Mouse (Mus musculus) Patski (cell line): ENCODE data around the gene Gna11. TPM values are rescaled to one million over a fixed set of nuclear protein-coding genes. Genes with fewer than 3 reads are reported as not detected.

ENCODE experiments used
- ATAC-seq: fragments of 100-300 bp; one replicate; pipeline ENCODE4 v1.8.0; 2021
- CTCF ChIA-PET: fragments of 350-600 bp; sonication (Branson Sonifier 250); formaldehyde crosslinking; loops from one replicate; lab custom pipeline; 2022; ENCODE audit warnings: inconsistent platforms; lab: Charles Lee
- POLR2A ChIA-PET: fragments of 350-600 bp; sonication (Branson Sonifier 250); formaldehyde crosslinking; loops from one replicate; lab custom pipeline; 2022; ENCODE audit warnings: antibody characterized with exemption, inconsistent platforms; lab: Charles Lee
- DNase-seq: peaks from one replicate; pipeline ENCODE4 v3.0.0-alpha.2; 2011; ENCODE audit warnings: low read depth, low spot score
- H3K27me3 ChIP-seq: fragments of 371-371 bp; one replicate; pipeline ENCODE4 v1.5.1; 2021
- CTCF ChIP-seq: fragments of 100-300 bp; IDR thresholded peaks from one replicate; pipeline ENCODE4 v1.5.1; 2021
- in situ Hi-C: fragments of 300-500 bp; cut with MboI; formaldehyde crosslinking; loops from 3 replicates; pipeline ENCODE4 v1.11.1; 2018; ENCODE audit warnings: low pct_unique_long_range_greater_than_20kb, mixed read lengths
- polyA plus RNA-seq: library from polyadenylated mRNA; unstranded; gene quantifications from one replicate; pipeline ENCODE4 v1.2.3, GENCODE M21; 2021

Gna11 gene
- polyA plus RNA-seq, 1 experiment from 2014 or later, result 76.2 TPM

DNA sequence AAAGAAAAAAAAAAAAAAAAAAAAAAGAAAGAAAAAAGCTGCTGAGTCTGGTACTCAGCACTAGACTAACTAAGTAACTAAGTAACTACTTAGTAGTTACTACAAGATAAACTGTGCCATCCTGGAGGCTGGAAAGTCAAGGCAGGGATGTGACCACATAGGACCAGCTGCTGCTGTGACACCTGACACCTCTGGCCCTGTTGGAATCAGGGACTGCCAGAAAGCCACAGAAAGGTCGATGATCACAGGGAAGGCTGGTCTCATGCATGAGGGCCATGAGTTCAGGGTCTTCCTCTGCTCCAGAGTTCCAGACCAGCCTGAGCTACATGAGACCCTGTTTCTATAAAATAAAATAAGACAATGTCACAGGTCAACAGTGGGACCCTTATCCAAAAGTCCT, 12.5 kb upstream of the Gna11 start:
- H3K27me3 ChIP-seq, result no peaks in the 10 kb centered on the region
- in situ Hi-C loops, result loop anchor here (10.0 kb wide), 1 partner anchor 47 kb away; the partner anchor contains the start of genes BC025920 and Tle6
- ChIA-PET CTCF (no interaction called here), POLR2A (no interaction called here)
- DNase-seq (no peak), ATAC-seq (no peak)
- TF ChIP-seq CTCF, result no peak

DNA sequence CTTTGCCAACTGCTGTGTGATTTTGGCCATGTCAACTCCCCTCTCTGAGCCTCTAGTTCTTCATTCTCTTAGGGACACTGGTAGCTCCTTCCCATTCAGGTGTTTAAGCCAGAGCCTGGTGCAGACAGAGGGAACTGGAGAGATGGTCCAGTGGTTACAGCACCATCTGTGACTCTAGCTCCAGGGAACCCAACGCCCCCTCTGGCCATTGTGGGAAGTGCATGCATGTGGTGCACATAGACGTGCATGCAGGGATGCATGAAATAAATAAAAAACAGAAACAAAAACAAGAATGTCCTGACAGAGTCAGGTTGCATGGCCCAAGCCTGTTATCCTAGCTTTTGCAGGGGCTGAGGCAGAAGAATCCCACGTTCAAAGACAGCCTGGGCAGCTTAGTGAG, 11.3 kb upstream of the Gna11 start:
- POLR2A ChIA-PET, result interaction anchor here (0.8 kb wide), 1 partner anchor 16 kb away, joined by 3 read pairs; no protein-coding TSS in a partner anchor
- CTCF ChIA-PET, result interaction anchor here (1.3 to 1.6 kb wide), 3 partner anchors 47 to 55 kb away, joined by 3 to 6 read pairs (median 6); no protein-coding TSS in a partner anchor
- ATAC-seq (no peak), DNase-seq (no peak)
- no peak for TF ChIP-seq CTCF
- in situ Hi-C loops, result loop anchor here (10.0 kb wide), 1 partner anchor 49 kb away; the partner anchor contains the start of genes BC025920 and Tle6
- no peaks in the 10 kb centered on the region for H3K27me3 ChIP-seq

DNA sequence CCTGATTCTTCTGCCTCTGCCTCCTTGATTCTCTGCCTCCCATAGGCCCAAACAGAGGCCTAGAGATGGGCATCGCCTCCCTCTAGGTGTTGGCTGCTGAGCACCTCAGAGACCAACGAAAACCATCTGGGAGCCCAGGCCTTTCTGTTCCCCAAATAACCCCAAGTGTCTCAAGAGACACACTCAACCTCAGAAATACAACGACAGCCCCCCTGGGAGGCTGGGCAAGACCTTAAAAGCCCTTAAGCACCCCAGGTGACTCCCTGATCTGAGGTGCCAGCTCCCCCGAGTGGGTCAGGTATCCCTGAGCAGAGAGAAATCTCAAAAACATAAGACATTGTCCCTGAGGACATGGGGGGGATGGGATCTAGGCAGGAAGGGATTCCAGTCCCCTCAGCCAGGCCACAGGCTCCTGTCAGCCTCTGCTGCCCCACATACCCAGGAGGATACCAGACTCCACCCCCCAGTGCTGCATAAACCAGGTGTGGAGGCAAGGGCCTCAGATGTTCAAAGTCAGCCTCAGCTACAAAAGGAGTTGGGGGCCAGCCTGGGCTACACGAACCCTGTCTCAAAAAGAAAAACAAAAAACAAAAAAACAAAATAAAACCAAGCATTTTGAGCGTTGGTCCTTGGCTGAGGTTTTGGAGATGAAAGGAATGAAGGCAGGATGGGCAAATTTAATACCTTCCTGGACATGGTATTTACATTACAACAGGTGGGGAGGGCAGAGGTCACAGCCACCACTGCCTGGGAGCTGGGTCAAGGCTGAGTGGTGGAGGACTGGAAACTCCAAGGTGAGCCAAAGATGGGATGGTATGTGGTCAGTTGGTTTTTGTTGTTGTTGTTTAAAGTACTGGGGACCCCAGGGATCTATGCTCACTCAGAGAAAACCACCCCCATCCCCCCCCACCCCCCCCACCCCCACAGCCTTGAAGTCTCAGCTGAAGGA, 9.1 kb upstream of the Gna11 start:
- ChIA-PET POLR2A (no interaction called here), CTCF (interaction anchor here (4.0 kb wide), 1 partner anchor 17 kb away, joined by 22 read pairs; no protein-coding TSS in a partner anchor)
- DNase-seq, result no peak
- in situ Hi-C loops, result loop anchor here (10.0 kb wide), 1 partner anchor 51 kb away; the partner anchor contains the start of genes BC025920 and Tle6
- H3K27me3 ChIP-seq, result no peaks in the 10 kb centered on the region
- TF ChIP-seq CTCF, result no peak
- no peak for ATAC-seq

DNA sequence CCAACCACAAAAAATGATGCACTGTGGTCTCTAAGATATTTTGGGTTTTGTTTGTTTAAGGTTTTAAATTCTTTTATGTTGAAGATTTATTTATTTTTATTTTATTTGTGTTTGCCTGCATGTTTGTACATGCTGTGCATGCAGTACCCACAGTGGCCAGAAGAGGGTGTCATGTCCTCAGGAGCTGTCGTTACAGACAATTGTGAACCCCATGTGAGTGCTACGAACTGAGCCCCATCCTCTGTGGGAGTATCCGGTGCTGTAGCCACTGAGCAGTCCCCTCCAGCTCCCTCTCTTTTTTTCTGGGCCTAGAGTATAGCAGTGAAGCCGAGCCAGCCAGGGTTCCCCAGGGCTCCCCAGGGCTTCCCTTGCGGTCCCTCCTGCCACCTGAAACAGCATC, 8.2 kb upstream of the Gna11 start:
- ChIA-PET CTCF (interaction anchor here (1.5 to 4.0 kb wide), 2 partner anchors 18 to 31 kb away, joined by 3 to 22 read pairs; no protein-coding TSS in a partner anchor), POLR2A (no interaction called here)
- DNase-seq (no peak), ATAC-seq (no peak)
- H3K27me3 ChIP-seq, result no peaks in the 10 kb centered on the region
- in situ Hi-C loops, result loop anchor here (10.0 kb wide), 1 partner anchor 52 kb away; the partner anchor contains the start of genes BC025920 and Tle6
- no peak for TF ChIP-seq CTCF

DNA sequence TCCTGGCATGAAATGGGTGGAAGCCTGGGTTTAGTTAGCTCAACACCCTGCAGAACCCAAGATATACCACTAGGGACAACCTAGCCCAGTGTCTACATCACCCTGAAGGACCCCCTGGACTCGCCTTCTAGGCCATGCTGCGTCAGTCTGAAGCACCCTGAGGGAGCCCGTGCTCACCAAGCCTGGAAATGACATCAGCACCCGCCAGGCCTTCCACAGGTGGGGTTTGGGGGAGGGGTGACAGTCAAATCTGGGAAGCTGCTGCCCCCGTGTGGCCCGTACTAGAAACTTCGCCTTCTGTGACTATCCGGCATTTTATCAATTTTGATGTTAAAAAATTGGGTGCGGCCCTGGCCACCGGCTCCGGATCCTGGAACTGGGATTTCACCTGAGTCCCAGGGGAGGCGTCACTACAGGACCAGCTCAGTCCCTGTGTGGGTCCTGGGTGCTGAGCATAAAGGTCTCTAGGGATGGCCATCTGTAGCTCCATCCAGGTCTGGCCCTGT, 6.7 kb upstream of the Gna11 start:
- ATAC-seq (peak; percentile 94), DNase-seq (peak; percentile 81)
- no peaks in the 10 kb centered on the region for H3K27me3 ChIP-seq
- TF ChIP-seq CTCF, result no peak
- in situ Hi-C loops, result loop anchor here (10.0 kb wide), 1 partner anchor 53 kb away; the partner anchor contains the start of genes BC025920 and Tle6
- POLR2A ChIA-PET, result interaction anchor here (0.7 to 1.9 kb wide), 3 partner anchors 10 to 53 kb away, joined by 3 to 13 read pairs (median 4); no protein-coding TSS in a partner anchor
- CTCF ChIA-PET, result interaction anchor here (0.7 to 4.1 kb wide), 19 partner anchors 8 to 69 kb away, joined by 3 to 48 read pairs (median 7); partner anchors contain the start of genes Aes, Celf5, Ncln and Tle2

DNA sequence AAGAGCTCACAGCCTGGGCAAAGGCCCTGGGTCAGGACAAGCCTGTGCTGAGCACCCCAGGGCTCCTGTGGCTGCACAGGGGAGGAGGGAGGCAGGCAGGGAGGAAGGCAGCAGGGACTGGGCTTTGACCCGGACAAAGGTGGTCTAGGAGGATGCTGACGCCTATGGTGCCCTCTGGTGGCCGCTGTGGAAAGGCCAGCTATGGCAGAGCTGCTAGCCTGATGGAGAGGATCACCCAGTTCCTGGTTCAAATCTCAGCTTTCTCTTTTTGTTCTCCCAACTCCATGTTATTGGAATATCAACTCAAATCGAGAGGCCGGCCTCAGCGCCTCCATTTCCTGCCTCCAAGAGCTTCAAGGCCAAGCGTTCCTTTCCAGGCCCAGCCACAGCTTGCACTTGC, 5.3 kb upstream of the Gna11 start:
- no peak for TF ChIP-seq CTCF
- ChIA-PET CTCF (interaction anchor here (1.0 to 4.1 kb wide), 16 partner anchors 10 to 68 kb away, joined by 3 to 48 read pairs (median 8); partner anchors contain the start of genes Aes, Celf5, Ncln and Tle2), POLR2A (interaction anchor here (1.0 kb wide), 1 partner anchor 55 kb away, joined by 3 read pairs; no protein-coding TSS in a partner anchor)
- in situ Hi-C loops, result loop anchor here (10.0 kb wide), 1 partner anchor 55 kb away; the partner anchor contains the start of genes BC025920 and Tle6
- no peak for ATAC-seq
- no peak for DNase-seq
- no peaks in the 10 kb centered on the region for H3K27me3 ChIP-seq

DNA sequence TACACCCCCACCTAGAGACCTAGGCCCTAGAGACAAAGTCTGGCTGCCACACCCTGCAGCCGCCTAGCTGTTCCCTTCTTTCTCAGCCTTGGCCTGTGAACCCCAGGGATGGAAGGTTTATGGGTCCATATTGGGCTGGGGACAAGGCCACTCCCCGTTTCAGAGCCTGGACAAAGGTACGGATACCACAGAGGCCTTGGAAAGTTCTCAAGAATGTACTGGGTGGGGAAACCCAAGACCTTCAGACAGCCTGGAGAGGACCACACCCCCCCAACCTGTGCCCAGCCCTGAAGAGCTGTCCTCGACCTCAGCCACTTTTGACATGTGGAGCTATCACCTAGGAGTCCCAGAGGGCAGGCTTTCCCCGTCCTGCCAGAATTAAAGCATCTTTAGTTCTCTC, 4.0 kb upstream of the Gna11 start:
- POLR2A ChIA-PET, result no interaction called here

DNA sequence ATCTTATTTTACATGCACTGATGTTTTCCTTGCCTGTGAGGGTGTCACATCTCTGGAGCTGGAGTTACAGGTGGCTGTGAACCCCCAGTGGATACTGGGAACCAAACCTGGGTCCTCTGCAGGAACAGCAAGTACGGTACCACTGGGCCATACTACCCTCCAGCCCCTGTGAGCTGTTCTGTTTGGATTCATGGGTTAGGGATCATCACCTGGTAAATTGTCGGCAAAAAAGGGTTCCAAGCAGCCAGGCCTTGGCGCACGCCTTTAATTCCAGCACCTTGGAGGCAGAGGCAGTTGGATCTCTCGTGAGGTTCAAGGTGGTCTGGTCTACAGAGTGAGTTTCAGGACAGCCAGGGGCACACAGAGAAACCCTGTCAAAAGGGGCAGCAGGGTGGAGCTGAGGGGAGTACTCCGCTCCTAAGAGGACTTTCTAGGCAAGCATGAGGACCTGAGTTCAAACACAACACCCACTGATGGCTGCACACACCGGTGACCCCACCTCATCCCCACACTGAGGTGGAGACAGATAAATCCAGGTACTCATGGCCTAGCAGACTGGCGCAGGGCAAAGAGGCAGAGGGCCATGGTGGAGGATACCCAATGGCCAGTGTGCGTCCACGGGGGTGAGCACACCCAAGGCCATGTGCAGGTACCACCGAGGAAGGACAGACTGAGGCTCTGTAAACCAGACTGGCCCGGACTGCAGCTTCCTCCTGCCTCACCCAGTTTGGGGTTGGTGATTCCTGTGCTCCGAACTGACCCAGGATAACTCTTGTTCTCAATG, 2.0 kb upstream of the Gna11 start:
- no peak for TF ChIP-seq CTCF
- H3K27me3 ChIP-seq, result no peaks in the 10 kb centered on the region
- ChIA-PET POLR2A (no interaction called here), CTCF (interaction anchor here (1.1 kb wide), 1 partner anchor 11 kb away, joined by 3 read pairs; no protein-coding TSS in a partner anchor)
- ATAC-seq (no peak), DNase-seq (no peak)
- in situ Hi-C loops, result no loop called here

More for the DNA sequence above, 4.0 kb upstream of the Gna11 start:
- DNase-seq (no peak), ATAC-seq (no peak)
- CTCF ChIA-PET, result interaction anchor here (0.8 to 4.1 kb wide), 5 partner anchors 14 to 52 kb away, joined by 3 to 48 read pairs (median 11); partner anchors contain the start of gene Ncln
- no peaks in the 10 kb centered on the region for H3K27me3 ChIP-seq
- in situ Hi-C loops, result no loop called here
- no peak for TF ChIP-seq CTCF

DNA sequence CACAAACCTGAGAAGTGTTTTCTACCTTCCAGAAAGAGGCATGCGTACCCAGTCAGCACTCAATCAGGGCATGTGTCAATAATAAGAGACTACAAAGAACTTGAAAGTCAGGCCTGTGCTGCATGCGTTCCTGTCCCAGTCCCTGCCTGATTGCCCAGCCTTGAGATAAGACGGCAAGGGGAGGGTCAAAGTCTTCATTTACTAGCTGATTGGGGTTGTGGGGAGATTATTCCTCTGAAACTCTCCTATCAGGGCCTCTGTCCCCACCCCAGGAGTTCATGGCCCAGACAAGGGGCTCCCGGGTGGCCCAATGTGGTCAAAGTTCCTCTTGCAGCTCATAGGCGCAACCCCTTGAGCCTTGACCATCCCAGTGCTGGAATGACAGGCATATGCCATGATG, 1.3 kb upstream of the Gna11 start:
- DNase-seq (no peak), ATAC-seq (no peak)
- ChIA-PET POLR2A (no interaction called here), CTCF (interaction anchor here (1.1 kb wide), 1 partner anchor 11 kb away, joined by 3 read pairs; no protein-coding TSS in a partner anchor)
- H3K27me3 ChIP-seq, result no peaks in the 10 kb centered on the region
- no peak for TF ChIP-seq CTCF
- in situ Hi-C loops, result no loop called here
